Mouse (Mus musculus) ES-E14 (cell line): ENCODE measurements around the gene Bcl6b. TPM values are rescaled to one million over a fixed set of nuclear protein-coding genes. Genes with fewer than 3 reads are reported as not detected.

Experiments used
- DNase-seq: peaks from one replicate; pipeline ENCODE4 v3.0.0-alpha.2; 2013; ENCODE audit warnings: low read depth, low spot score
- H3K27ac ChIP-seq: 2 replicates; pipeline ENCODE4 v1.5.1; 2012; ENCODE audit warnings: low read depth, mild to moderate bottlenecking, low read length, moderate library complexity, mixed read lengths; ENCODE audit not compliant: poor library complexity, insufficient read depth, severe bottlenecking
- H3K36me3 ChIP-seq: 2 replicates; pipeline ENCODE4 v1.6.1; 2012; ENCODE audit warnings: mild to moderate bottlenecking, low read length, moderate library complexity, mixed read lengths; ENCODE audit not compliant: control insufficient read depth, poor library complexity, insufficient read depth, severe bottlenecking
- H3K4me1 ChIP-seq, 2 experiments: fragments of 150-350 bp in 1 of 2; sonication (generic) in 1 of 2; 2 replicates each; pipeline ENCODE4 v1.6.1; 2012; ENCODE audit warnings: low read length in 2 of 2, mild to moderate bottlenecking in 1 of 2, mixed read lengths in 1 of 2; ENCODE audit not compliant: control insufficient read depth in 2 of 2, insufficient read depth in 2 of 2, poor library complexity in 1 of 2
- H3K4me3 ChIP-seq, 2 experiments: fragments of 150-350 bp in 1 of 2; sonication (generic) in 1 of 2; 2 replicates each; pipeline ENCODE4 v1.5.1; 2012; ENCODE audit warnings: low read length in 2 of 2, low read depth in 1 of 2, mild to moderate bottlenecking in 1 of 2, mixed read lengths in 1 of 2; ENCODE audit not compliant: insufficient read depth in 1 of 2, poor library complexity in 1 of 2, severe bottlenecking in 1 of 2
- H3K9ac ChIP-seq: 2 replicates; pipeline ENCODE4 v1.6.1; 2012; ENCODE audit warnings: low read depth, mild to moderate bottlenecking, low read length, mixed read lengths; ENCODE audit not compliant: poor library complexity, insufficient read depth, severe bottlenecking
- H3K9me3 ChIP-seq: fragments of 150-350 bp; sonication (generic); 2 replicates; pipeline ENCODE4 v1.6.1; 2012; ENCODE audit warnings: low read depth, mild to moderate bottlenecking, low read length; ENCODE audit not compliant: control insufficient read depth, insufficient read depth
- CHD2 ChIP-seq: IDR thresholded peaks from 2 replicates; pipeline ENCODE4 v1.6.1; 2014; ENCODE audit warnings: mild to moderate bottlenecking, low read depth, low read length, inconsistent platforms
- HCFC1 ChIP-seq: IDR thresholded peaks from 2 replicates; pipeline ENCODE4 v1.6.1; 2012; ENCODE audit warnings: low read length, inconsistent platforms, borderline replicate concordance; ENCODE audit not compliant: insufficient read depth
- MAFK ChIP-seq: IDR thresholded peaks from 2 replicates; pipeline ENCODE4 v1.6.1; 2014; ENCODE audit warnings: mild to moderate bottlenecking, low read depth, low read length, inconsistent platforms; ENCODE audit not compliant: insufficient read depth
- ZC3H11A ChIP-seq: IDR thresholded peaks from 2 replicates; pipeline ENCODE4 v1.6.1; 2012; ENCODE audit warnings: low read depth, mild to moderate bottlenecking, inconsistent platforms, low read length, borderline replicate concordance
- ZNF384 ChIP-seq: IDR thresholded peaks from 2 replicates; pipeline ENCODE4 v1.6.1; 2012; ENCODE audit warnings: low read depth, low read length, inconsistent platforms
- in situ Hi-C, 2 experiments: fragments of 600-800 bp; cut with MboI; formaldehyde crosslinking; loops; one replicate each; pipeline ENCODE4 v1.15.1; 2025; ENCODE audit warnings: low sequenced_read_pairs in 2 of 2, inconsistent platforms in 1 of 2; ENCODE audit not compliant: unreplicated experiment in 2 of 2
- total RNA-seq: library from RNA; depleted of rRNA; stranded (reverse); fragments of 300-350 nt; gene quantifications from 2 replicates; pipeline ENCODE4 v1.2.3, GENCODE M21; 2012

Gene Bcl6b
- total RNA-seq, 1 experiment: 5.2 TPM

DNA sequence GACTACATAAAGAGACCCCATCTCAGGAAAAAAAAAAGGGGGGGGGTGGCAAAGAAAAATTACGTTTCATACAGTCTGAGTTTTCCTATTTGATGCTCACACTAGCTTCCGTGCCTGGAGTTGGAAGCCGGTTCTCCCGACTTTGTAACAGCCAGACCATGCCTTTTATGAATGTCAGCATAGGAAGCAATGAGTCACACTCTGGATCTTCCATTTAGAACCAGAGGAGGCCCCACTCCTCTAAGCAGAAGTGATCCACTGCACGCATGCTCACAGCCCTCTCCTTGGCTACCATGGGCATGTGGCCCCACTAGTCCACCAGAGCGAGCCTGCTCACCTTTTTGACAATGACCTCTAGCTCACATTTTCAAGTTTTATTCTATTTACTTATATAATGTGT, 38.4 kb downstream of the Bcl6b start:
- peaks cover 0 to 3% of the 10 kb centered on the region in 2 experiments; a peak in 2 of 4 replicates for H3K4me1 ChIP-seq
- H3K27ac ChIP-seq: no peak overlapping the region
- no peak for DNase-seq
- H3K9me3 ChIP-seq: no peaks in the 10 kb centered on the region
- no peak for TF ChIP-seq CHD2
- no peak for TF ChIP-seq HCFC1
- TF ChIP-seq ZC3H11A: no peak
- TF ChIP-seq MAFK: no peak
- TF ChIP-seq ZNF384: no peak
- H3K4me3 ChIP-seq: no peak overlapping the region
- in situ Hi-C loops: no loop called here
- no peaks in the 10 kb centered on the region for H3K36me3 ChIP-seq
- H3K9ac ChIP-seq: no peak overlapping the region

DNA sequence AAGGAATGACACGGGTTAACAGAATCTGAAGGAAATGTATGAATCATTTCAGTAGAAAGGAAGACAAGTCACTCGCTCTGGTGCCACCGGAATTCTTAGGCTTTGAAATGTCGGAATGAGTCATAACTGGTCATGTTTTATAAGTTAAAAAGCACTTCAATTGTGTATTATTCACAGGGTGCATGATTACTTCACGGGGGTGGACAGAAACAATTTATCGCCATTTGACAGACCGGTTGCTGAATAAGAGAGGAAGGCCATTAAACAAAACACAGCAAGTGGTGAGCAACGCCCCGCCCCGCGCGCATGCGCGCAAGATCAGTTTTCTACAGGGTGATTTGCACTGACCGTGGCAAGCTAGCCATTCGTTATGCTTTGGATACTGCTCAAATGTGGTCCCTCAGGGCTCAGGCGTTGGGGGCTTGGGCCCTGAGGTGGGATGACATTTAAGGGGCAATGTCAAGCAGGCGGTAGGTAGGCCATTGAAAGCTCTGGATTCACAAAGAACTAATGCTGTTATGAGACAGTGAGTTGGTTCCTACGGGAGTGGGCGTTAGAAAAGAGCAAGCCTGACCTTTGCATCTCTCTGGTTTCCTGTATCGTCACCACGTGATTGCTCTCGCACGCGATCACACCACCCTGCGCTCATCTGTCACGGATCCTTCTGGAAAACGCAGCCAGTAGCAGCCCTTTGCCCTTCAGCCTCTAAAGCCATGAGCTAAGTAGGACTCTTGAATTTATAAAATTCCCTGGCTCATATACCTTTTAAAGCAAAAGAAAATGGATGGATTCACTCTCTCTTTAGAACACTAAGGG, 40.1 kb downstream of the Bcl6b start:
- DNase-seq: no peak
- in situ Hi-C loops: no loop called here
- Histone ChIP-seq H3K4me1 (peaks cover 0 to 3% of the 10 kb centered on the region in 2 experiments; a peak in 2 of 4 replicates), H3K9ac (no peak overlapping the region), H3K9me3 (no peaks in the 10 kb centered on the region), H3K27ac (no peak overlapping the region), H3K36me3 (no peaks in the 10 kb centered on the region), H3K4me3 (no peak overlapping the region)
- TF ChIP-seq CHD2: no peak

DNA sequence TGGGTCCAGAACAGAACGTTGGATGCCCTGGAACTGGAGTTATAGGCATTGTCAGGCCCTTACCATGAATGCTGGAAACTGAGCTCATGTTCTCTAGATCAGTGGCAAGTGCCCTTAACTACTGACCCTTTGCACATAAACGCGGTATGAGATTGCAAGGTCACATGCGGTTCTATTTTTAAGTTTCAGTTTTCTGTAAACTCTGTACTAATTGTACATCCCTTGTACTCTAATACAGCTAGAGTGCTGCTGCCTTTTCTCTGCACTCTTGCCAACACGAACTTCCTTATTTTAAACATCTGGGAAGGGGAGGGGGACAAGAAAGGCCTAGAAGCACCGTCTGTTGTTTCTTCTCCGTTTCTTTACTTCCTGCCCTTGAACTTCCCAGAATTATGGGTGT, 44.5 kb downstream of the Bcl6b start:
- Histone ChIP-seq H3K9me3 (no peaks in the 10 kb centered on the region), H3K36me3 (no peaks in the 10 kb centered on the region), H3K9ac (no peak overlapping the region), H3K4me1 (peaks cover 0 to 3% of the 10 kb centered on the region in 2 experiments; a peak in 2 of 4 replicates), H3K27ac (no peak overlapping the region), H3K4me3 (no peak overlapping the region)
- in situ Hi-C loops: no loop called here
- no peak for TF ChIP-seq ZNF384
- TF ChIP-seq HCFC1: no peak
- TF ChIP-seq CHD2: no peak
- no peak for TF ChIP-seq MAFK
- TF ChIP-seq ZC3H11A: no peak
- no peak for DNase-seq

DNA sequence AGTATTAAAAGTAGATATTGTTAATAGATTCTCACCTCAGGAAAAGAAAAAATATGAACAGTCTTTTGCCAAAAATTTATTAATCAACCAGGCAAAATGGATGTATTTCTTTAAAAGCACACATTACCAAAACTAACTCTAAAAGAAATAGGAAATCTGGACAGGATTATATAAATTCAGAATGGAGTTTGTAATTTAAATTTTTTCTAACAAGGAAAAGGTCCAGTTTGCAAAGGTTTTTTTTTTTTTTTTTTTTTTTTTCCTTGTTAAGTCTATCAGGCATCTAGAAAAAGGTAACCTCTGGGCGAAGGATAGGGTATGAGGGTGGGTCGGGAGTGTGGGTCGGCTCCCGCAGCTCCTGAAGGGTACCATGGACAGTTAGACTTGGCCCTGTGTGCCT, 49.1 kb downstream of the Bcl6b start:
- Histone ChIP-seq H3K4me1 (no peaks in the 10 kb centered on the region; a peak in 1 of 4 replicates), H3K9ac (no peak overlapping the region), H3K36me3 (no peaks in the 10 kb centered on the region), H3K4me3 (no peak overlapping the region), H3K27ac (no peak overlapping the region), H3K9me3 (no peaks in the 10 kb centered on the region; the same call in 1 of the 2 replicates)
- DNase-seq: no peak
- in situ Hi-C loops: no loop called here
- TF ChIP-seq CHD2: no peak
- TF ChIP-seq ZNF384: peak; percentile 75; the same call in 1 of the 2 replicates
- no peak for TF ChIP-seq ZC3H11A

DNA sequence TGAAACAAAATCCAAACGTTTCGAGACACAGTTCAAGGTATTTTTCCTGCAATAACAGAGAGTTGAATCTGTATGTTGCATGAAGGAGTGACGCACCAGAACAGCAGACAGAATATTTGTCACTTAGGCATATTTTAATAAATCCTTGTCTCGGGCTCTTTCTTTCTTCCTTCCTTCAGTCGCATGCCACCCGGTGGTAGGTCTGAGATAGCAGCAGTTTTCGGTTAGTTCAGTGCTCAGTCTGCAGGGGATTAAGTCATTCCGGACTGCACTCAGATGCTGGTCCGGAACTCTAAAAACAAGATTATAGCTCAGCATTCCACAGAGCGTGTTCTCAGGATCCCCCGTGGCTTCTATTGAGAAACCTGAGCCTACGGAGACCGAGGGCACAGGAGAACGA, 50.2 kb downstream of the Bcl6b start:
- no peak for DNase-seq
- no peaks in the 10 kb centered on the region; the same call in 1 of the 2 replicates for H3K9me3 ChIP-seq
- no peak overlapping the region; the same call in 1 of the 2 replicates for H3K9ac ChIP-seq
- no peak overlapping the region for H3K4me3 ChIP-seq
- no peak for TF ChIP-seq CHD2
- no peak for TF ChIP-seq ZNF384
- no peak for TF ChIP-seq ZC3H11A
- no peak for TF ChIP-seq MAFK
- no peak for TF ChIP-seq HCFC1
- H3K4me1 ChIP-seq: no peaks in the 10 kb centered on the region; a peak in 1 of 4 replicates
- H3K27ac ChIP-seq: no peak overlapping the region
- in situ Hi-C loops: loop anchor here in 1 of 2 experiments (10.0 kb wide), 1 partner anchor 125 kb away; the partner anchor contains the start of gene Asgr1
- no peaks in the 10 kb centered on the region for H3K36me3 ChIP-seq
